Mouse (Mus musculus) left cerebral cortex, postnatal 10 days (tissue): ENCODE results near the gene P2rx4. TPM values are rescaled to one million over a fixed set of nuclear protein-coding genes. Genes with fewer than 3 reads are reported as not detected.
A peak's percentile ranks its signal among the peaks of the same experiment; 100 is the strongest.

Source experiments
- DNase-seq, 2 experiments: peaks; one replicate each; pipeline ENCODE4 v3.0.0; 2021 to 2022; ENCODE audit warnings: low spot score in 2 of 2, mixed read lengths in 1 of 2; ENCODE audit errors: extremely low spot score in 1 of 2
- intact Hi-C: fragments of 180-260 bp; cut with DNase I; formaldehyde crosslinking; loops from one replicate; pipeline ENCODE4 v1.15.1; 2025
- total RNA-seq, 2 experiments: library from RNA; stranded (reverse); gene quantifications; 2 replicates each; pipeline ENCODE4 v1.2.3; 2021

Gene P2rx4
- total RNA-seq, 2 experiments from 2014 or later, result 7.7 to 9.4 TPM

- intact Hi-C loops, result no loop called here
- DNase-seq, result no peak
These were observed 7.1 kb upstream of the P2rx4 start for GRCm38 (mm10) chr5:122700109-122700836.

DNA sequence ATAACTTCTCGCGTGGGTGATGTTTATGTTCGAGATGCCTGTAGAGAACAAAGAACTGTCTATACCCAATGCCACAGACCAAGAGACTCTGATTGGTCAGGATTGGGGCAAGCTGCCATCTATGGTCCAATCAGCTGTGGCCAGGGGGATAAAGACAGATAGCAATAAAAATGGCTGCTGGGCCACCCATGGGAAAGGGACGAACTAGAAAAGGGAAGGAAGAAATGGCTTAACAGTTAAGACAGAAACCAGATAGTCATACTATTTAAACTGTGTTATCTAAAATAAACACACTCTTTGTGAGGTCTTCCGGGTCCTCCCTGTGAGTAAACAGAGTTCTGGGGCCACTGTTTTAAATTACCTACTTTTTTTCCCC lies 6.5 kb upstream of the P2rx4 start:
- intact Hi-C loops, result no loop called here
- no peak for DNase-seq

- no peak for DNase-seq
- intact Hi-C loops, result no loop called here
These were observed 5.2 kb upstream of the P2rx4 start for GRCm38 (mm10) chr5:122702156-122702555.

GRCm38 (mm10) chr5:122703574-122703973 lies 3.8 kb upstream of the P2rx4 start:
- no peak for DNase-seq

DNA sequence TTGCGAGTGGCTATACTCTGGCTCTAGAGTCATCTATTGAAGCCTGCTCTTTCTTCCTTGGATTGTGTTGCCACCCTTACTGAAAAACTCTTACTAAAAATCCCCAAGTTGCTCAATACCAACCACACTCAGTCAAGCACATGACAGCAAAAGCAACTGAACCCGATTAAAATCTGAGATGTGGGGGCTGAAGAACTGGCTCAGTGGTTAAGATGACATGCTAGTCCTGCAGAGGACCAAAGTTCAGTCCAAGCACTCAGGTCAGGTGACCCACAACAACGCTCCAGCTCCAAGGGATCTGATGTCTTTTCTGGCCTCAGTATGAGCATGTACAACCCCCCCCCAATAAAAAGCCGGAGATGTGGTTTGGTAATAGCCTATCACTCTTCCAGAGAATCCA lies 2.8 kb upstream of the P2rx4 start:
- intact Hi-C loops, result no loop called here
- no peak for DNase-seq

More at GRCm38 (mm10) chr5:122703574-122703973, 3.8 kb upstream of the P2rx4 start:
- intact Hi-C loops, result no loop called here

DNA sequence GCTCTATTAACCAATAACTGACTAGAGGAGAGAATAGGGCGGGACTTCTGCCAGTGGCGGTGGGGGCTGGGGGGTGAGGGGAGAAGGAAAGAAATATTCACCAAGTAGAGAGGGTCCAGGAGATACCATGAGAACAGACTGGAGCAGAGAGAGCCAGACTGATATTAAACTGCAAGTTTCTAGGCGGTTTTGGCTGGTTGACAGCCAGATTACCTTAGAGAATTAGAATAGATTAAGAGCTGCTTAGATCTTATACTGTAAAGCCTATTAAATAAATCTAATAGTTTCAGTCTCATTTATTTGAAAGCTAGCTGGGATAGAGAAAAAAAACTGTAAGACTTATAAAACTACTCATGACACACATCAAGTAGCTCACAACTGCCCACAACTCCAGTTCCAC lies 2.2 kb upstream of the P2rx4 start:
- intact Hi-C loops, result loop anchor here (5.0 kb wide), 1 partner anchor 68 kb away; no protein-coding TSS in a partner anchor

GRCm38 (mm10) chr5:122706917-122707275 lies 448 bp upstream of the P2rx4 start:
- DNase-seq, result no peak
- intact Hi-C loops, result loop anchor here (5.0 kb wide), 1 partner anchor 70 kb away; no protein-coding TSS in a partner anchor

More for the DNA sequence above, 2.2 kb upstream of the P2rx4 start:
- no peak for DNase-seq

DNA sequence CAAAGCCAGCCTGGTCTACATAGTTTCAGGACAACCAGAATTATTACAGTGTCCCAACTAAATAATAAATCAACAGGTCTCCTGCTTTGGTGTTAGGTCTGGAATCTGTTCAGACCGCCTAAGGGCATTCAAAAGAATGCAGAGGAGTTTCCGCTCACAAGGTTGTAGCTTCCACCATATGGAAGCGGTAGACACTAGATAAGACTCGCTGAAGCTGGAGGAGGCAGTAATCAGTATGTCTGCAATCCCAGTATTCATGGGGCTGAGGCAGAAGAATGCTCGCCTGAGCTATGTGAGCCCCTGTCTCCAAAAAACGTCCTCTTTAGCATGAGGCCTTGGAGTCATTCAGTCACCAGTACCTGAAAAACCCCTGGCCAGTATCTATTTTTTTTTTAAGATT lies 1.5 kb downstream of the P2rx4 start:
- intact Hi-C loops, result loop anchor here (5.0 kb wide), 1 partner anchor 72 kb away; no protein-coding TSS in a partner anchor
- DNase-seq, result no peak

- DNase-seq, result no peak
- intact Hi-C loops, result no loop called here
These were observed 8.4 kb downstream of the P2rx4 start for GRCm38 (mm10) chr5:122715723-122716122.

- intact Hi-C loops, result no loop called here
- no peak for DNase-seq
These were observed 9.4 kb downstream of the P2rx4 start for GRCm38 (mm10) chr5:122716793-122717192.

GRCm38 (mm10) chr5:122718400-122718799 lies 11.1 kb downstream of the P2rx4 start:
- no peak for DNase-seq
- intact Hi-C loops, result no loop called here

GRCm38 (mm10) chr5:122719168-122719567 lies 11.8 kb downstream of the P2rx4 start:
- intact Hi-C loops, result no loop called here
- DNase-seq, result no peak

DNA sequence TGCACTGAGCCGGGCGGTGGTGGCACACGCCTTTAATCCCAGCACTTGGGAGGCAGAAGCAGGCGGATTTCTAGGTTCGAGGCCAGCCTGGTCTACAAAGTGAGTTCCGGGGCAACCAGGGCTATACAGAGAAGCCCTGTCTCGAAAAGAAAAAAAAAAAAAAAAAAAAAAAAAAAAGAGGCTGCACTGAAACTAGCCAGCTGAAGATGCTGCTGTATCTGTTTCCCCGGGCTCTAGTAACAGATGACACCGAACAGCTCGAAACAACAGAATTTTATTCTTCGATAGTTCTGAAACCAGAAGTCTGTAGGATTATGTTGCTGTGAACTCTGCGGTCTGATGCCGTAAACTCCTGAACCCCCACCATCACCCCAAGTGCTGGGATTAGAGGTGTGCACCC lies 18.1 kb downstream of the P2rx4 start:
- no peak for DNase-seq
- intact Hi-C loops, result loop anchor here (10.0 kb wide), 1 partner anchor 301 kb away; the partner anchor contains the start of gene Anapc7

GRCm38 (mm10) chr5:122726068-122726467 lies 18.7 kb downstream of the P2rx4 start:
- peak; percentile 70 to 79 for DNase-seq

GRCm38 (mm10) chr5:122726595-122726994 lies 19.3 kb downstream of the P2rx4 start:
- intact Hi-C loops, result loop anchor here (10.0 kb wide), 1 partner anchor 302 kb away; the partner anchor contains the start of gene Anapc7
- no peak for DNase-seq

More at GRCm38 (mm10) chr5:122726068-122726467, 18.7 kb downstream of the P2rx4 start:
- intact Hi-C loops, result loop anchor here (10.0 kb wide), 1 partner anchor 301 kb away; the partner anchor contains the start of gene Anapc7

GRCm38 (mm10) chr5:122727096-122727495 lies 19.8 kb downstream of the P2rx4 start:
- intact Hi-C loops, result loop anchor here (10.0 kb wide), 1 partner anchor 302 kb away; the partner anchor contains the start of gene Anapc7
- no peak for DNase-seq

DNA sequence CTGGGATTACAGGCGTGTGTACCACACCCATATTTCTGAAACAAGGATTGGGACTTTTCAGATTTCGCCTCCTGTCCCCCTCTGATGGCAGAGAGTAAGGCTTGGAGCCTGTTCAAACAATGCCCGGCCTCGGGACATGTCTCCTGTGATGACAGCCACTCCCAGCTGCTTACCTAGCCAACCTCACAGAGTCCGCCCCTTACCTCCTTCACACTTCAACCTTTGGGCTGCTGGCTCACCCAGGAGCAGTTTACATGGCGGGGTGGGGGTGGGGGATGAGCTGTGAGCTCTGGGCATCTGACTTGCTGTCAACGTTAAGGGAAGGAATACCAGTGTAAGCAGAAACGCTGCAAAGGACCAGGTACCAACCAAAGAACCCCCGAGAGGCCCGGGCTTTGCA lies 23.4 kb downstream of the P2rx4 start:
- no peak for DNase-seq
- intact Hi-C loops, result no loop called here

DNA sequence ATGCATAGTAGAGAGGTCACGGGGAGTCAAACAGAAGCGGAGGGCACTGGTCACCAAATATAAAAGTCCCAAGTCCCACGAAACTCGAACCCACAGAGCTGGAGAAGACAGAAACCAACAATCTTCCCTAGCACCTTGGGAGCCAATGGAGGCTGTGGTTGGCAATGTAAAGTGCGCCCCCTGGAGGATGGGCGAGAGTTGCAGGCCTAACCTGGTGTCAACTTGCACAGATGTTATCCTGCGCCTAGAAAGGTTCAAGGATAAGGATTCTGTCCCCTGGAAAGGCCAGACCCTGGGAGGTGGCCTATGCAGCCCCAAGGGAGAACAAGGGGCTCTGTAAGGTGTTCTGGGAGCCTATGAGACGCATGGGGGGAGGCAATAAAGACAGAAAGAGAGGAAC lies 24.0 kb downstream of the P2rx4 start:
- DNase-seq, result peak in 1 of 2 experiments; percentile 68
- intact Hi-C loops, result no loop called here

GRCm38 (mm10) chr5:122731991-122732673 lies 24.8 kb downstream of the P2rx4 start:
- intact Hi-C loops, result no loop called here
- DNase-seq, result peak in 1 of 2 experiments; percentile 70

DNA sequence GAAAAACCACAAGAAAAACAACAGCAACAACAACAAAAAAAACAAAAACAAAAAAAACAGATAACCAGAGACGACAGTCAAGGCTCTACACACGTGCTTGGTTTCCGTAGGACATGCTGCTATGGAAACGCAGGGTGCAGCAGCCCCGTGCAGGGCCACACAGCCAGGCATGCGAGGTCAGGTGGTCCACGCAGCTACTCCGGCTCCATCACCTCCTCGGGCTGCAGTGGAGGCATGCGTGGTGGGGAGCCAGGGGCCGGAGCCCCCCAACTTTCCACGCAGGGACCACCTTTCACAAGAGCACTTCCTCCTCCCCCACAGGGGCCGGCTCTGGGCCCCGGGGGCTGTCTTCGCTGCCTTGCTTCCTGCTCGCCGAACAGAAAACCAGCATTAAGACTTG lies 26.5 kb downstream of the P2rx4 start:
- DNase-seq, result peak in 1 of 2 experiments; percentile 33
- intact Hi-C loops, result no loop called here
